Mouse (Mus musculus): Measurements from ENCODE around the gene Mpeg1. TPM values are rescaled to one million over a fixed set of nuclear protein-coding genes. Genes with fewer than 3 reads are reported as not detected.
A peak's percentile ranks its signal among the peaks of the same experiment; 100 is the strongest.

Mpeg1 gene
- polyA plus RNA-seq, 1 experiment: 34.0 TPM

GRCm38 (mm10) chr19:12427101-12427500 is 33.5 kb upstream of the Mpeg1 start:
- no peak overlapping the region for H3K4me3 ChIP-seq (ENCODE audit: control insufficient read depth, insufficient read depth, low read length)
- no peaks in the 10 kb centered on the region for H3K27me3 ChIP-seq (ENCODE audit: control insufficient read depth, insufficient read depth, low read length)
- H3K36me3 ChIP-seq (ENCODE audit: control insufficient read depth, insufficient read depth, low read length): no peaks in the 10 kb centered on the region
- DNase-seq: no peak
- H3K27ac ChIP-seq (ENCODE audit: control insufficient read depth, insufficient read depth, low read length): no peak overlapping the region
- H3K4me1 ChIP-seq (replicated peaks; ENCODE audit: control insufficient read depth, insufficient read depth, low read length): no peaks in the 10 kb centered on the region
- WGBS: 72% methylated on average over 5 of the region's 5 CpGs
- TF ChIP-seq CTCF (IDR thresholded peaks at IDR 0.05; ENCODE audit: borderline replicate concordance, control insufficient read depth, extremely low read depth, insufficient read depth, low read length, poor library complexity): no peak
- no peak for TF ChIP-seq POLR2A (IDR thresholded peaks at IDR 0.05; ENCODE audit: control insufficient read depth, extremely low read depth, insufficient read depth, low read length, poor library complexity)

- WGBS: 98% methylated on average over 6 of the region's 6 CpGs
- Histone ChIP-seq H3K4me3 (ENCODE audit: control insufficient read depth, insufficient read depth, low read length) (no peak within 1 kb of the TSS), H3K4me1 (replicated peaks; ENCODE audit: control insufficient read depth, insufficient read depth, low read length) (no peaks in the 10 kb centered on the region), H3K27ac (ENCODE audit: control insufficient read depth, insufficient read depth, low read length) (no peak within 1 kb of the TSS), H3K36me3 (ENCODE audit: control insufficient read depth, insufficient read depth, low read length) (no peaks in the 10 kb centered on the region), H3K27me3 (ENCODE audit: control insufficient read depth, insufficient read depth, low read length) (no peaks in the 10 kb centered on the region)
- TF ChIP-seq CTCF (IDR thresholded peaks at IDR 0.05; ENCODE audit: borderline replicate concordance, control insufficient read depth, extremely low read depth, insufficient read depth, low read length, poor library complexity) (no peak), POLR2A (IDR thresholded peaks at IDR 0.05; ENCODE audit: control insufficient read depth, extremely low read depth, insufficient read depth, low read length, poor library complexity) (no peak)
- DNase-seq: no peak
Observed at GRCm38 (mm10) chr19:12427605-12428004, 33.0 kb upstream of the Mpeg1 start, which contains the start of gene Pfpl. Gene Pfpl (plus strand): TSS chr19:12427905.

- WGBS: 11% methylated on average over 2 of the region's 2 CpGs
- no peaks in the 10 kb centered on the region for H3K36me3 ChIP-seq (ENCODE audit: control insufficient read depth, insufficient read depth, low read length)
- H3K27me3 ChIP-seq (ENCODE audit: control insufficient read depth, insufficient read depth, low read length): no peaks in the 10 kb centered on the region
- no peak overlapping the region for H3K4me3 ChIP-seq (ENCODE audit: control insufficient read depth, insufficient read depth, low read length)
- no peaks in the 10 kb centered on the region for H3K4me1 ChIP-seq (replicated peaks; ENCODE audit: control insufficient read depth, insufficient read depth, low read length)
- H3K27ac ChIP-seq (ENCODE audit: control insufficient read depth, insufficient read depth, low read length): no peak overlapping the region
- TF ChIP-seq CTCF (IDR thresholded peaks at IDR 0.05; ENCODE audit: borderline replicate concordance, control insufficient read depth, extremely low read depth, insufficient read depth, low read length, poor library complexity) (no peak), POLR2A (IDR thresholded peaks at IDR 0.05; ENCODE audit: control insufficient read depth, extremely low read depth, insufficient read depth, low read length, poor library complexity) (no peak)
- DNase-seq: peak; percentile 2
Observed at GRCm38 (mm10) chr19:12433033-12433432, 27.5 kb upstream of the Mpeg1 start.

- no peak for DNase-seq
- H3K4me1 ChIP-seq (replicated peaks; ENCODE audit: control insufficient read depth, insufficient read depth, low read length): no peaks in the 10 kb centered on the region
- TF ChIP-seq CTCF (IDR thresholded peaks at IDR 0.05; ENCODE audit: borderline replicate concordance, control insufficient read depth, extremely low read depth, insufficient read depth, low read length, poor library complexity) (no peak), POLR2A (IDR thresholded peaks at IDR 0.05; ENCODE audit: control insufficient read depth, extremely low read depth, insufficient read depth, low read length, poor library complexity) (no peak)
- no peak overlapping the region for H3K4me3 ChIP-seq (ENCODE audit: control insufficient read depth, insufficient read depth, low read length)
- H3K27me3 ChIP-seq (ENCODE audit: control insufficient read depth, insufficient read depth, low read length): no peaks in the 10 kb centered on the region
- no peaks in the 10 kb centered on the region for H3K36me3 ChIP-seq (ENCODE audit: control insufficient read depth, insufficient read depth, low read length)
- no peak overlapping the region for H3K27ac ChIP-seq (ENCODE audit: control insufficient read depth, insufficient read depth, low read length)
- 31% methylated on average over 4 of the region's 4 CpGs for WGBS
Observed at GRCm38 (mm10) chr19:12435011-12435416, 25.6 kb upstream of the Mpeg1 start.

- Histone ChIP-seq H3K27ac (ENCODE audit: control insufficient read depth, insufficient read depth, low read length) (no peak overlapping the region), H3K27me3 (ENCODE audit: control insufficient read depth, insufficient read depth, low read length) (no peaks in the 10 kb centered on the region), H3K4me3 (ENCODE audit: control insufficient read depth, insufficient read depth, low read length) (no peak overlapping the region), H3K36me3 (ENCODE audit: control insufficient read depth, insufficient read depth, low read length) (no peaks in the 10 kb centered on the region), H3K4me1 (replicated peaks; ENCODE audit: control insufficient read depth, insufficient read depth, low read length) (no peaks in the 10 kb centered on the region)
- WGBS: 78% methylated on average over 4 of the region's 4 CpGs
- DNase-seq: no peak
- TF ChIP-seq CTCF (IDR thresholded peaks at IDR 0.05; ENCODE audit: borderline replicate concordance, control insufficient read depth, extremely low read depth, insufficient read depth, low read length, poor library complexity): no peak
- no peak for TF ChIP-seq POLR2A (IDR thresholded peaks at IDR 0.05; ENCODE audit: control insufficient read depth, extremely low read depth, insufficient read depth, low read length, poor library complexity)
Observed at GRCm38 (mm10) chr19:12435750-12436524, 24.6 kb upstream of the Mpeg1 start.

GRCm38 (mm10) chr19:12439581-12439980 is 21.0 kb upstream of the Mpeg1 start:
- no peaks in the 10 kb centered on the region for H3K4me1 ChIP-seq (replicated peaks; ENCODE audit: control insufficient read depth, insufficient read depth, low read length)
- WGBS: 75% methylated on average over 1 of the region's 1 CpGs
- H3K27me3 ChIP-seq (ENCODE audit: control insufficient read depth, insufficient read depth, low read length): no peaks in the 10 kb centered on the region
- H3K4me3 ChIP-seq (ENCODE audit: control insufficient read depth, insufficient read depth, low read length): no peak overlapping the region
- TF ChIP-seq POLR2A (IDR thresholded peaks at IDR 0.05; ENCODE audit: control insufficient read depth, extremely low read depth, insufficient read depth, low read length, poor library complexity) (no peak), CTCF (IDR thresholded peaks at IDR 0.05; ENCODE audit: borderline replicate concordance, control insufficient read depth, extremely low read depth, insufficient read depth, low read length, poor library complexity) (no peak)
- DNase-seq: no peak
- H3K36me3 ChIP-seq (ENCODE audit: control insufficient read depth, insufficient read depth, low read length): no peaks in the 10 kb centered on the region
- H3K27ac ChIP-seq (ENCODE audit: control insufficient read depth, insufficient read depth, low read length): no peak overlapping the region
